Mouse (Mus musculus): ENCODE results near the gene Gm10518.

DNA sequence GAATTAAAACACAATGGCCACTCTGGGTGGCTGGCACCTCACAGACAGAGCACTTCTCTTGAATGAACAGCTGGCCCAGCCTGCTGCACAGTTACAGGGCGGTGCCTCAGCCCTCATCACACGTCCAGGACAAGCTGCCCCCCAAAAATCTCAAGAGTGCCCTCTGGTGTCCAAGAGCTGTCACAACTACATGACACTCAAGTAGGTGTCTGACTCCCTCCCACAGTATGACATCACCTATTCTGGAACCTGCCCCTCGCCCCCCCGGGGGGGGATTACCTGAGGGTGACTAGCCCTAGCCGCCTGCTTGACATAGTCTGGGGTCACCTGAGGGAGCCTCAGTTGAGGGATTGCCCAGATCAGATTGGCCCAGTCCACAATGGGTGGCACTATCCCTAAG, 41.7 kb downstream of the Gm10518 start:
- TF ChIP-seq POLR2A (IDR thresholded peaks at IDR 0.05; ENCODE audit: control insufficient read depth, extremely low read depth, insufficient read depth, low read length, poor library complexity), result no peak
- TF ChIP-seq CTCF (IDR thresholded peaks at IDR 0.05; ENCODE audit: borderline replicate concordance, control insufficient read depth, extremely low read depth, insufficient read depth, low read length, poor library complexity), result peak; percentile 64; the same call in 1 of the 2 replicates
